Mouse (Mus musculus) brain, embryonic 14.5 days (tissue): ENCODE measurements around the gene Tmem147.

Source experiments
- CTCF ChIP-seq: fragments of 200-500 bp; IDR thresholded peaks from 2 replicates; pipeline ENCODE4 v1.5.1; 2012; ENCODE audit warnings: inconsistent platforms, mild to moderate bottlenecking, moderate library complexity, borderline replicate concordance; ENCODE audit not compliant: insufficient read depth, insufficient read length; ENCODE audit errors: extremely low read depth
- POLR2A ChIP-seq: fragments of 200-500 bp; IDR thresholded peaks from 2 replicates; pipeline ENCODE4 v1.6.1; 2012; ENCODE audit warnings: mild to moderate bottlenecking, inconsistent platforms, borderline replicate concordance; ENCODE audit not compliant: poor library complexity, insufficient read depth, insufficient read length, severe bottlenecking; ENCODE audit errors: extremely low read depth

DNA sequence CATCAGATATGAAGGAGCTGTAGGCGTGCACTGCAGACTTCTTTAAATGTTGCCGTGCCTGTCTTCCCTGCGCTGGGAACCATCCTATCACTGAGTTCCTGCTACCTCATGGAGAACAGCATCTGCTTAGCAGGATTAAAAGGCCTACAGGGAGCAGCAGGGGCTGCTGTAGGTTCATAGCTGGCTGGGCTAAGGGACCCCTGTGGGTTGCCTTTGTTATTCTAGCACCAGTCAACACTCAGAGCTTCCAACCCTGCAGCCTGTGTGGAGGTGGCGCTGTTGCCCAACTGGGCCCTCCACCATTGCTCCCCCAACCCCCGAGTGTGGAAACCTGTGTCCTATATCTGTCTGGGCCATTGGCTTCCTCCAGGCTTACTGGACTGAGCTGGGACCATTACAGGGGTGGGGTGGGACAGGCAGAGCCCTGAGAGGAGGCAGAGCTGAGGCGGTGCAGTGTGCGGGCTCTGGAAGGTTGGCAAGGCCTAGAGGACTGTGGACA, 47.8 kb upstream of the Tmem147 start:
- TF ChIP-seq POLR2A (no peak), CTCF (no peak)
